Mouse (Mus musculus): ENCODE measurements around the gene Thada. TPM values are rescaled to one million over a fixed set of nuclear protein-coding genes. Genes with fewer than 3 reads are reported as not detected.
"Not testable (repeated sequence)": the region's sequence is repeated elsewhere in the genome, so short reads cannot be mapped to it uniquely, and the experiment has no call there.

Gene Thada
- polyA plus RNA-seq, 1 experiment: 6.8 TPM

DNA sequence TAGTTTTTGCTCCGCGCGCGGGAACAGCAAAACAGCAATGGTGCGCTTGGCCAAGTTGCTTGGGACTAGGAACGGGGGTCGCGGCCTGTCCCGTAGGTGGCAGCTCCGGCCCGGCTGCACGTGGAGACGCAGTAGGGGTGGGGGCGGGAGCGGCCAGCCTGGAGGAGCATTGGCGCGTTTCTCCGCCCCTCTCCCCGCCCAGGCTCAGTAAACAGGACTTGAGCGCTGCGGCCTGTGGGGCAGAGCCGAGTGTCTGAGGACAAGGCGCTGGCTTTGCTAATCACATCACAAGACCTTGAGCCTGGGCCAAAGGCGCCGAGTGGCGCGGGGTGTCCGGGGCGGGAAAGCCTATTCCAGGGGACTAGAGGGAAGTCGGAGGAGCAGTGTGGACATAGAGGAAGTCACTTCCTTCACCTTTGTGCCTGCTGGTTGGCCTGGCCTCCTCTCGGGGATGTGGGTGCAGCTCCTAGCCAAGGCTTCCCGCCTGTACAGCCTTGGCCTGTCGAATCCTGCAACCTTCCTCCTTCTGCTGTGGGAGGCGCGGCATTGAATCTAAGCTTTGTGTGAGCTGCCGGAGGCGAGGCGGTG, 277.5 kb downstream of the Thada start:
- Histone ChIP-seq H3K4me3 (replicated peaks; ENCODE audit: insufficient read depth, low read depth, low read length) (peak overlapping the region; percentile 73), H3K4me1 (ENCODE audit: control insufficient read depth, insufficient read depth, low read length) (no peaks in the 10 kb centered on the region; the same call in 1 of the 2 replicates), H3K27ac (ENCODE audit: insufficient read depth, low read length) (peak overlapping the region; percentile 9; the same call in 1 of the 2 replicates), H3K27me3 (ENCODE audit: control insufficient read depth, insufficient read depth, low read length) (peaks cover 8% of the 10 kb centered on the region; the same call in 1 of the 2 replicates)
- 9% methylated on average over 38 of the region's 38 CpGs for WGBS
- TF ChIP-seq POLR2A (IDR thresholded peaks at IDR 0.05; ENCODE audit: borderline replicate concordance, insufficient read depth, low read length) (no peak), CTCF (IDR thresholded peaks at IDR 0.05; ENCODE audit: borderline replicate concordance, insufficient read depth, low read depth, low read length) (no peak)
- DNase-seq: peak; percentile 67 to 73

DNA sequence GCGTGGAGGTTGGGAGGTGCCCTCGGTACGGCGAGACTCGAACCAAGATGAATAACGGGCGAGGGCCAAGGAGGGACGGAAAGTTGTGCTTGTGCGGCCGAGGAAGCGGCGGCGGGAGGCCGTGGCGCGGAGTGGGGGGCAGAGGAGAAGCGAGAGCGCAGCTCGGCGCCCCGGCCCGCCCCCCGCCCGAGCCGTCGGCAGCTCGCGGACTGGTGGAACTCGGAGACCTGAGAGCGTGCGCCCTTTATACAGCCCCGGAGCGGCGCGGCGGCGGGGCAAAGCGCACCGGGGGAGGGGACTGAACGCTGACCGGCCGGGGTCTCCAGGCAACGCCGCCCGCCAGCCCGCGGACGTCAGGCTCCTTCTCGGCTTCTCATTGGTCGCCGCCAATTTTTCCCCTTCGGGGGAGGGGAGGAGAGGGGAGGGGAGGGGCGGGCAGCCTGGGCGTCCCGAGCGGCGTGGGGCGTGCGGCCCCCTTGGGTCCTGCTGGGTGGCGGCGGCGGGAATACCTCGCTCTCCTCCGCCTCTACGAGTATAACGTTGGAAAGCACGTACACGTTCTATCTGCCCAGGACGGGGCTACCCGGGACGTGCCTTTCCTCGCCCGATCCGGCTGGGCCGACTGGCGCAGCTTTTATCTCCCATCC, 278.2 kb downstream of the Thada start, which contains the start of gene Zfp36l2:
Zfp36l2 (minus strand) TSS at position 221 of the 647 bp plus-strand sequence.
- Histone ChIP-seq H3K27me3 (ENCODE audit: control insufficient read depth, insufficient read depth, low read length) (peaks cover 8% of the 10 kb centered on the region; the same call in 1 of the 2 replicates), H3K4me1 (ENCODE audit: control insufficient read depth, insufficient read depth, low read length) (no peaks in the 10 kb centered on the region; the same call in 1 of the 2 replicates), H3K4me3 (replicated peaks; ENCODE audit: insufficient read depth, low read depth, low read length) (peak within 1 kb of the TSS; percentile 73), H3K27ac (ENCODE audit: insufficient read depth, low read length) (peak within 1 kb of the TSS; percentile 29; the same call in 1 of the 2 replicates)
- peak; percentile 55 to 68 for DNase-seq
- whole genome bisulfite sequencing: under 1% methylated on average over 75 of the region's 76 CpGs
- TF ChIP-seq CTCF (IDR thresholded peaks at IDR 0.05; ENCODE audit: borderline replicate concordance, insufficient read depth, low read depth, low read length): no peak
- peak; percentile 29; the same call in 1 of the 2 replicates for TF ChIP-seq POLR2A (IDR thresholded peaks at IDR 0.05; ENCODE audit: borderline replicate concordance, insufficient read depth, low read length)

DNA sequence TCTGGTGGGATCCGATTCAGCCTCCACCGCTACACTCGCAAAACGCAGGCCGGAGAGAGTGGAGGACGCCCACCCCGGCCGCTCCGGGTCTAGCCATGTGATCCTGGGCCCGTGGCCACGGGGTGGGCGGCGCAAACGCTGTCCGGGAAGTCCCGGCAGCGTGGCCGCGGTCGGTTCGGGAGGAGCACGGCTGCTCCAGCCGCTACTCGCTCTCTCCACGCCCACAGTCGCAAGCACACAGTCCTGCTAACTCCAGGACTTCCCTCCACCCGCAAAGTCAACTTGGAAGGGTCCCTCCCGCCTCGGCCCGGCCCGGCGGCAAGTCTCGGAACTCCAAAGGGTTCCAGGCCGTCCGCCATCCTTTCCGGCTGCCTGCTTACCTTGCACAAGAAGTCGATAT, 278.7 kb downstream of the Thada start:
- Histone ChIP-seq H3K27ac (ENCODE audit: insufficient read depth, low read length) (peak overlapping the region; percentile 20; the same call in 1 of the 2 replicates), H3K4me3 (replicated peaks; ENCODE audit: insufficient read depth, low read depth, low read length) (peak overlapping the region; percentile 73)
- not testable (repeated sequence) for DNase-seq; H3K4me1 ChIP-seq (ENCODE audit: control insufficient read depth, insufficient read depth, low read length); H3K27me3 ChIP-seq (ENCODE audit: control insufficient read depth, insufficient read depth, low read length)
- 3% methylated on average over 12 of the region's 37 CpGs for WGBS

DNA sequence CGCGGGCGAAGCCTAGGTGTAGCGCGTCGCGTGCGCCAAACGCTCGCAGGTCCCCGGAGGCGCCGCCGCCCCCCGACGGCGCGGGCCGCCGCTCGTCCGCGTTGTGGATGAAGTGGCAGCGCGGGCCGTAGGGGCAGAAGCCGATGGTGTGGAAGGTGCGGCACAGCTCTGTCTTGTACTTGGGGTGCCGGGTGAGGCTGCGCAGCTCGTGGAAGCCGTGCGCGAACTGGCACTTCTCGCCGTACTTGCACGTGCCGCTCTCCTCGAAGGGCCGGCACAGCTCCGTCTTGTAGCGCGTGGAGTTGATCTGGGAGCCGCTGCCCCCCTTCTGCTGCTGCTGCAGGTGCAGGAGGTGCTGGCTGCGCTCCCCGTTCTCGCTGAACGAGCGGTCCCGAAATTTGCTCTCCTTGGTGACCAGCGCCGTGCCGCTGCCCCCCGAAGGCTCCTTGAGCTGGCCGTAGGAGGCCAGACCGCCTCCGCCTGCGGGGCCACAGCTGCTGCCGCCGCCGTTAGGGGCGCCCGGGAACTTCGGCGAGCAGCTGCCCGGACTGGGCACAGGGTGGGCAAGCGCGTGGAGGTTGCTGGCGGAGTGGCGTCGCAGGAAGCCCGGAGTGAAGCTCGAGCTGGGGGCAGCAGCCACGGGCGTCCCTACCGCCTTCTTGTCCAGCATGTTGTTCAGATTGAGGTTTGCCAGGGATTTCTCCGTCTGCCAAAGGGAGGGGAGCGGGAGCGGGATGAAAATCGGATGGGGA, 279.4 kb downstream of the Thada start:
- Histone ChIP-seq H3K4me3 (replicated peaks; ENCODE audit: insufficient read depth, low read depth, low read length) (peak overlapping the region; percentile 44), H3K27ac (ENCODE audit: insufficient read depth, low read length) (peak overlapping the region; percentile 29; the same call in 1 of the 2 replicates), H3K4me1 (ENCODE audit: control insufficient read depth, insufficient read depth, low read length) (no peaks in the 10 kb centered on the region), H3K27me3 (ENCODE audit: control insufficient read depth, insufficient read depth, low read length) (peaks cover 8% of the 10 kb centered on the region; the same call in 1 of the 2 replicates)
- no peak for TF ChIP-seq POLR2A (IDR thresholded peaks at IDR 0.05; ENCODE audit: borderline replicate concordance, insufficient read depth, low read length)
- no peak for TF ChIP-seq CTCF (IDR thresholded peaks at IDR 0.05; ENCODE audit: borderline replicate concordance, insufficient read depth, low read depth, low read length)
- peak in 1 of 2 experiments; percentile 30 for DNase-seq
- WGBS: 2% methylated on average over 80 of the region's 80 CpGs

DNA sequence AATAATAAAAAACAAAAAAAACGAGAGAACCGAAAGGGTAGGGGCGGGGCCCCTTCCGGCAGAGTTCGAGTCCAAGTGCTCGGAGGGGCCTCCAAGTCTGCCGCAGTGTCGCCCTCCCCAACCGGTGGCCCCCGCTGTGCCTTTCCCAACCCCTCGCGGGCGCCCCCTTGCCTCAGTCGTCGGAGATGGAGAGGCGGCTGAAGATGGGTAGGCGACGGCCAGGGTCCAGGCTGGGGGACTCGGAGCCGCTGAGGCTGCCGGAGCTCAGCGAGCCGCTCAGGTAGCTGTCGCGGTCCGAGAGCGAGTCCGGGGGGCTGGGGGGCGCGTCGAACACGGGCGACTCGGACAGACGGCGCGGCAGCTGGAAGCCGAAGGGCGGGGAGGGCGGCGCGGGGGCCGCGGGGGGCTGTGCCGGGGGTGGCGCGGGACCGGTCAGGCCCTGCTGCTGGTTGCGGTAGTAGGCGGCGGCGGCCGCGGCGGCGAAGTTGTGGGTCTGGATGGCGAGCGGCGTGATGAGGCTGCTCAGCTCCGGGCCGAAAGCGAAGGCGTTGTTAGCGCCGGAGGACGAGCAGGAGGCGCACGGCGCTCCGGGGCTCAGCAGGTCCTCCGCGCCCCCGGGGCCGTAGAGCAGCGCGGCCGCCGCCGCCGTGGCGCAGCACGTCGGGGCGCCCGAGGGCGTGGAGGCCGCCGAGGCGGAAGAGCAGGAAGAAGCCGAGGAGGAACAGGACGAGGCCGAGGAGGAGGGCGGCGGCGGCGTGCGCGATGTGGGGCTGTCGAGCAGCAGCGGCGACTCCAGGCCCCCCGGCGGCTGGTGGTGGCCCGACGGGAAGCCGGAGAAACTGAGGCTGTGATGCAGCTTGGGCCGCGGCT, 280.2 kb downstream of the Thada start:
- TF ChIP-seq POLR2A (IDR thresholded peaks at IDR 0.05; ENCODE audit: borderline replicate concordance, insufficient read depth, low read length) (no peak), CTCF (IDR thresholded peaks at IDR 0.05; ENCODE audit: borderline replicate concordance, insufficient read depth, low read depth, low read length) (no peak)
- H3K4me3 ChIP-seq (replicated peaks; ENCODE audit: insufficient read depth, low read depth, low read length): no peak overlapping the region
- no peaks in the 10 kb centered on the region for H3K4me1 ChIP-seq (ENCODE audit: control insufficient read depth, insufficient read depth, low read length)
- peaks cover 8% of the 10 kb centered on the region; the same call in 1 of the 2 replicates for H3K27me3 ChIP-seq (ENCODE audit: control insufficient read depth, insufficient read depth, low read length)
- WGBS: 2% methylated on average over 101 of the region's 108 CpGs
- peak; percentile 30 to 34 for DNase-seq
- H3K27ac ChIP-seq (ENCODE audit: insufficient read depth, low read length): no peak overlapping the region

DNA sequence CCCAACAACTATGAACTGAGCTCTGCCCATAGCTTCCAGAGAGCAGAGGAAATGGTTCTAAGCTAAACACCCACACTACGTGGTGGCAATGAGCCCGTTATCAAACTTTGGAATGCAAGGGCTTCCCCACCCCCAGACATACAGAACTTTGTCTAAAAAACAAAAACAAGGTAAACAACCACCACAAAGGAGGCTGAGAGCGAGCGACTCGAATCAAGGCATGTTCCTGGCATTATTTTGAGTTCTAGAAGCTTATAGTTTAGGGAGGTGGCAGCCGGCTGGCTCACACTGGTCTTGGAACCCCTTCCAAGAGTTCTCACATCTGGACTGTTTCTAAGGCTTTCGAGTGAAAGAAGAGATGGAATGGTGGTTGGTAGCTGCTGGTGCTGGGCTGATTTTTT, 281.0 kb downstream of the Thada start:
- no peak for DNase-seq
- peak overlapping the region; percentile 23 for H3K4me3 ChIP-seq (replicated peaks; ENCODE audit: insufficient read depth, low read depth, low read length)
- TF ChIP-seq POLR2A (IDR thresholded peaks at IDR 0.05; ENCODE audit: borderline replicate concordance, insufficient read depth, low read length) (no peak), CTCF (IDR thresholded peaks at IDR 0.05; ENCODE audit: borderline replicate concordance, insufficient read depth, low read depth, low read length) (no peak)
- no peak overlapping the region; the same call in 1 of the 2 replicates for H3K27ac ChIP-seq (ENCODE audit: insufficient read depth, low read length)
- 41% methylated on average over 7 of the region's 7 CpGs for WGBS
- peaks cover 8% of the 10 kb centered on the region; the same call in 1 of the 2 replicates for H3K27me3 ChIP-seq (ENCODE audit: control insufficient read depth, insufficient read depth, low read length)
- H3K4me1 ChIP-seq (ENCODE audit: control insufficient read depth, insufficient read depth, low read length): no peaks in the 10 kb centered on the region

DNA sequence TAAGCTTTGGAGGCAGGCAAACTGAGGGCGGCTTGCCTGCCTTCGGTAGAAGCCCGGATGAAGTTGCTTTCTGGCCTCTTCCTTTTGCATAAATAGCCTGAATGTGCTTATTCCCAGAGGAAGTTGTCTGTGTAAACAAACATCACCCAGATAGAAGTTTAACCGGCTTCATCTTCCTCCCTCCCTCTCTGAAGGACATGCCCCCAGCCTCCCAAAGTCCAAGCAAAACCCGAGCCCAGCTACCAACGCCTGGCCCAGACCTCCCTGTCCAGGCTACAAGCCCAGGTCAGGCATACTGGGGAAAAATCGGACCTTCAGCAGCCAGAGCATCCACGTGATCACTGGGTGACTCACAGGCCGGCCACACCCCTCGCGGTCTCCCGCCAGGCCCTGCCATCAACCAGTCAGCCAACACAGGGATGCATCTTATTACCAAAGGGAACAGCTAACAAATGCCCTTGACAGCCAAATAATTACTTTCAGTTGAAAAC, 282.7 kb downstream of the Thada start:
- Histone ChIP-seq H3K27me3 (ENCODE audit: control insufficient read depth, insufficient read depth, low read length) (peaks cover 8% of the 10 kb centered on the region; the same call in 1 of the 2 replicates), H3K4me3 (replicated peaks; ENCODE audit: insufficient read depth, low read depth, low read length) (no peak overlapping the region), H3K27ac (ENCODE audit: insufficient read depth, low read length) (no peak overlapping the region), H3K4me1 (ENCODE audit: control insufficient read depth, insufficient read depth, low read length) (no peaks in the 10 kb centered on the region)
- TF ChIP-seq POLR2A (IDR thresholded peaks at IDR 0.05; ENCODE audit: borderline replicate concordance, insufficient read depth, low read length): no peak
- no peak for TF ChIP-seq CTCF (IDR thresholded peaks at IDR 0.05; ENCODE audit: borderline replicate concordance, insufficient read depth, low read depth, low read length)
- peak; percentile 45 to 65 for DNase-seq
- WGBS: 41% methylated on average over 12 of the region's 12 CpGs

Measured in cerebellum, adult 2 months (tissue).